Mouse (Mus musculus) midbrain, embryonic 11.5 days (tissue): ENCODE data around the gene Sdr42e1. TPM values are rescaled to one million over a fixed set of nuclear protein-coding genes. Genes with fewer than 3 reads are reported as not detected.

ENCODE experiments used
- ATAC-seq: fragments of 200-750 bp; cut with Nextera tagmentation; 2 replicates; pipeline ENCODE4 v1.8.0; 2017; ENCODE audit warnings: moderate TSS enrichment, moderate library complexity; ENCODE audit not compliant: low FRiP score
- DNase-seq: peaks from one replicate; pipeline ENCODE4 v3.0.0; 2015; ENCODE audit warnings: low spot score; ENCODE audit errors: missing footprints
- H3K27ac ChIP-seq: fragments of 300-500 bp; sonication (generic); 2 replicates; pipeline ENCODE4 v1.5.1; 2014; ENCODE audit warnings: low read depth, low read length
- H3K27me3 ChIP-seq: fragments of 300-500 bp; sonication (generic); 2 replicates; pipeline ENCODE4 v1.6.1; 2014; ENCODE audit warnings: mild to moderate bottlenecking, low read length, moderate library complexity, mixed read lengths; ENCODE audit not compliant: control insufficient read depth, insufficient read depth
- H3K36me3 ChIP-seq: fragments of 300-500 bp; sonication (generic); 2 replicates; pipeline ENCODE4 v1.6.1; 2014; ENCODE audit warnings: mild to moderate bottlenecking, low read length, moderate library complexity, mixed read lengths; ENCODE audit not compliant: control insufficient read depth, insufficient read depth
- H3K4me1 ChIP-seq: fragments of 300-500 bp; sonication (generic); 2 replicates; pipeline ENCODE4 v1.6.1; 2014; ENCODE audit warnings: low read length; ENCODE audit not compliant: control insufficient read depth, insufficient read depth
- H3K4me2 ChIP-seq: fragments of 300-500 bp; sonication (generic); 2 replicates; pipeline ENCODE4 v1.6.1; 2014; ENCODE audit warnings: mild to moderate bottlenecking, moderate library complexity
- H3K4me3 ChIP-seq: fragments of 300-500 bp; sonication (generic); 2 replicates; pipeline ENCODE4 v1.5.1; 2014; ENCODE audit warnings: low read depth, low read length
- H3K9ac ChIP-seq: fragments of 300-500 bp; sonication (generic); 2 replicates; pipeline ENCODE4 v1.6.1; 2014; ENCODE audit warnings: low read length
- H3K9me3 ChIP-seq: fragments of 300-500 bp; sonication (generic); 2 replicates; pipeline ENCODE4 v1.6.1; 2016; ENCODE audit warnings: low read length; ENCODE audit not compliant: control insufficient read depth
- WGBS: fragments of 180-500 bp; shearing (Covaris S2); extraction: QIAGEN DNeasy Blood & Tissue Kit; methylation state at CpG from one replicate; pipeline ENCODE4 v1.1.7; 2014; 5-methylcytosine and 5-hydroxymethylcytosine counted together
- polyA plus RNA-seq: library from polyadenylated mRNA; unstranded; fragments of >200 nt; fragmentation: Nextera tagmentation; extraction: Ambion mirVana; gene quantifications from 2 replicates; pipeline ENCODE4 v1.2.1, GENCODE M21; 2014

Gene Sdr42e1
- polyA plus RNA-seq, 1 experiment from 2014 or later, result 0.11 TPM

DNA sequence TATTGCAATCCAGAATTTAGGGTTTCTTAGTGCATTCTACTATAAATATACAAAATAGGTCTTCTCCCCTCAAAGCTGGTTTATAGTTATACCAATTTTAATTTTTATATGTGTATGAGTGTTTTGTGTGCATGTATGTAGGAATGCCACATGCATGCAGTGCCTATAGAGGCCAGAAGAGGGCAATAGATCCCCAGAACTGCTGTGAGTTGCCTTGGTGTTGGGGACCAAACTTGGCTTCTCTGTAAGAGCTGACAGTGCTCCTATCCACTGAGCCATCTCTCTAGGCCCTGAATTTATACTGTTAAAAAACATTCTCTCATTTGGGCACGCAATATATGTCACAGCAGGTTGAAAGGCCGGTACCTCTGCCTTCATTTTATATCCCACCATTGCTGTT, 27.5 kb downstream of the Sdr42e1 start:
- no peaks in the 10 kb centered on the region for H3K27me3 ChIP-seq
- ATAC-seq (no peak), DNase-seq (peak; percentile 89)
- no peaks in the 10 kb centered on the region for H3K4me1 ChIP-seq
- no peak overlapping the region for H3K4me3 ChIP-seq
- no peak overlapping the region for H3K4me2 ChIP-seq
- H3K9ac ChIP-seq, result no peak overlapping the region
- H3K36me3 ChIP-seq, result no peaks in the 10 kb centered on the region
- WGBS, result 54% methylated on average over 2 of the region's 2 CpGs
- H3K27ac ChIP-seq, result no peak overlapping the region
- H3K9me3 ChIP-seq, result no peaks in the 10 kb centered on the region; the same call in 1 of the 2 replicates

- no peak overlapping the region for H3K4me3 ChIP-seq
- H3K27me3 ChIP-seq, result no peaks in the 10 kb centered on the region
- no peak for ATAC-seq
- H3K27ac ChIP-seq, result no peak overlapping the region
- H3K4me2 ChIP-seq, result no peak overlapping the region
- no peaks in the 10 kb centered on the region; the same call in 1 of the 2 replicates for H3K9me3 ChIP-seq
- no peaks in the 10 kb centered on the region for H3K4me1 ChIP-seq
- H3K9ac ChIP-seq, result no peak overlapping the region
- DNase-seq, result no peak
- no peaks in the 10 kb centered on the region for H3K36me3 ChIP-seq
- 77% methylated on average over 5 of the region's 5 CpGs for WGBS
Observed at GRCm38 (mm10) chr8:117645486-117645885, 28.0 kb downstream of the Sdr42e1 start.

DNA sequence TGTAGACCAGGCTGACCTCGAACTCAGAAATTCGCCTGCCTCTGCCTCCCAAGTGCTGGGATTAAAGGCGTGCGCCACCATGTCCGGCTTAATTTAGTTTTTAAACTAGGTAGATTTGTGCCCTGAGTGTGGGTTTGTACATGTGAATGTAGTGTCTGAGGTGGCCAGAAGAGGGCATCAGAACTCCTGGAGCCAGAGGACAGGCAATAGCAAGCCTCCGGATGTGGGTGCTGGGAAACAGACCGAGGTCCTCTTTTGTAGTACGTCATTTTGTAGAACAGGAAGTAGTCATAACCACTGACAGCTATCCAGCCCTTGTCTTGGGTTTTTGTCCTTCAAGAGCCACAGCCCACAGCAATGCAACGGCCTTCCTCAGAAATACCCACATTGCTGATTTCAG, 33.9 kb downstream of the Sdr42e1 start:
- WGBS, result 94% methylated on average over 9 of the region's 9 CpGs
- Histone ChIP-seq H3K4me2 (no peak overlapping the region), H3K9ac (no peak overlapping the region), H3K36me3 (no peaks in the 10 kb centered on the region), H3K27ac (no peak overlapping the region), H3K9me3 (no peaks in the 10 kb centered on the region), H3K4me3 (no peak overlapping the region), H3K4me1 (no peaks in the 10 kb centered on the region), H3K27me3 (no peaks in the 10 kb centered on the region)
- ATAC-seq (no peak), DNase-seq (no peak)

DNA sequence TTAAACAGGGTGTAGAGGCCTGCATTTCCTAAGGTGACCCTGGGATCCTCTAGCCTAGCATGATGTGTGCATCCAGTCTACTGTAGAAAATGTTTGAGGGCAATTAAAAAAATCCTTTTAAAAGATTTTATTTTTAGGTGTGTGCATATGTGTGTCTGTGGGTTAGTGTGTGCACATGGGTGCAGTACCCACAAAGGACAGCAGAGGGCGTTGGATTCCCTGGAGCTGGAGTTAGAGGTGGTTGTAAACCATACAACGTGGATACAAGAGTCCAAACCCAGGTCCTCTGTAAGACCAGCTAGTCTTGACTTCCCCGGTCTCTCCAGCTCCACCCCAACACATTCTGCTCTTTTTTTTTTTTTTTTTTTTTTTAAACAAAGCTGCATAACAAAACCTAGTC, 36.0 kb downstream of the Sdr42e1 start:
- 55% methylated on average over 3 of the region's 3 CpGs for WGBS
- ATAC-seq, result no peak
- no peaks in the 10 kb centered on the region for H3K9me3 ChIP-seq

DNA sequence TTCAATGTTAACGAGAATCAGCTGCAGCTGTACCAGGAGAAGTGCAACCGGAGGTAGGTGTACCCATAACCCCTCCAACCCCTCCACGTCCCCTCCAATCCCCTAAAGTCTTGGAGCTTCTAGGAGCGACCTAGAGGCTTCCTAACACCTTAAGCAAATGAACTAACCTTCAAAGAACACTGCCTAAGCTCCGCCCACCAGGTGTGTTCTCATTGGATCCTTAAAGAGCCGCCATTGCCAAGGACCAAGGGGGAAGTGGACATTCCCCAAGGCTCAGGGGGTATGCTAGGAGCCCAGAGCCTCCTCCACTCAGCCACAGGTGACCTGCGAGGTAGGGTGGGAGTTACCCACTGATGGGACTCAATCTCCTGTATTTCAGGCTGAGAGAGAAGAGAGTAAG, 39.1 kb downstream of the Sdr42e1 start:
- no peaks in the 10 kb centered on the region for H3K4me1 ChIP-seq
- DNase-seq, result no peak
- H3K36me3 ChIP-seq, result no peaks in the 10 kb centered on the region
- no peak overlapping the region for H3K4me3 ChIP-seq
- H3K4me2 ChIP-seq, result no peak overlapping the region
- H3K9me3 ChIP-seq, result no peaks in the 10 kb centered on the region
- 86% methylated on average over 7 of the region's 7 CpGs for WGBS
- H3K9ac ChIP-seq, result no peak overlapping the region
- no peaks in the 10 kb centered on the region for H3K27me3 ChIP-seq
- no peak overlapping the region for H3K27ac ChIP-seq
- ATAC-seq, result no peak

More for the DNA sequence above, 36.0 kb downstream of the Sdr42e1 start:
- Histone ChIP-seq H3K27ac (no peak overlapping the region), H3K4me3 (no peak overlapping the region), H3K4me1 (no peaks in the 10 kb centered on the region), H3K27me3 (no peaks in the 10 kb centered on the region), H3K9ac (no peak overlapping the region), H3K4me2 (no peak overlapping the region), H3K36me3 (no peaks in the 10 kb centered on the region)
- DNase-seq, result no peak

- WGBS, result 83% methylated on average over 5 of the region's 5 CpGs
- no peaks in the 10 kb centered on the region for H3K9me3 ChIP-seq
- no peak overlapping the region for H3K27ac ChIP-seq
- DNase-seq (no peak), ATAC-seq (no peak)
- no peak overlapping the region for H3K9ac ChIP-seq
- H3K36me3 ChIP-seq, result no peaks in the 10 kb centered on the region
- H3K27me3 ChIP-seq, result no peaks in the 10 kb centered on the region
- no peaks in the 10 kb centered on the region for H3K4me1 ChIP-seq
- no peak overlapping the region for H3K4me2 ChIP-seq
- H3K4me3 ChIP-seq, result no peak overlapping the region
Observed at GRCm38 (mm10) chr8:117632532-117632931, 41.0 kb downstream of the Sdr42e1 start.

DNA sequence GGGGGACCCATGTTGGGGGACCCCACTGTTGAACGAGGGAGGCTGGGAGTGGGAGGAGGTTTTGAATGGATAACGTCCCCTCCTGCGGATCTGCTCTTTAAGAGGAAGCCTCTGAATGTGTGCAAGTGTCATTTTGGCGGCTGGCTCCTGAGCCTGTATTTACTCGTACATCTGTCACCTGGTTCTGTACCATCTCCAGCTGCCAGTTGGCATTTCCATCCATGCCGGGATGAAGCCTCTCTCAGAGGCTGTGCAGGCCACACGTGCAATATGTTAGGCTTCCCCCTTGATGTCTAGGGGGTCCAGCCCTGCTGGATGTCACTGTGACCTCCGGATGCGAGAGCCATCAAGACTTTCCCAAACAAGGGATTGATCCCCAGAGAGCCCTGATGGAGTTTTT, 46.4 kb downstream of the Sdr42e1 start:
- no peaks in the 10 kb centered on the region for H3K4me1 ChIP-seq
- H3K9ac ChIP-seq, result no peak overlapping the region
- DNase-seq (no peak), ATAC-seq (no peak)
- peaks cover 3% of the 10 kb centered on the region; the same call in 1 of the 2 replicates for H3K9me3 ChIP-seq
- no peak overlapping the region for H3K4me2 ChIP-seq
- H3K36me3 ChIP-seq, result no peaks in the 10 kb centered on the region
- WGBS, result 72% methylated on average over 9 of the region's 9 CpGs
- no peaks in the 10 kb centered on the region for H3K27me3 ChIP-seq
- H3K27ac ChIP-seq, result no peak overlapping the region
- H3K4me3 ChIP-seq, result no peak overlapping the region

DNA sequence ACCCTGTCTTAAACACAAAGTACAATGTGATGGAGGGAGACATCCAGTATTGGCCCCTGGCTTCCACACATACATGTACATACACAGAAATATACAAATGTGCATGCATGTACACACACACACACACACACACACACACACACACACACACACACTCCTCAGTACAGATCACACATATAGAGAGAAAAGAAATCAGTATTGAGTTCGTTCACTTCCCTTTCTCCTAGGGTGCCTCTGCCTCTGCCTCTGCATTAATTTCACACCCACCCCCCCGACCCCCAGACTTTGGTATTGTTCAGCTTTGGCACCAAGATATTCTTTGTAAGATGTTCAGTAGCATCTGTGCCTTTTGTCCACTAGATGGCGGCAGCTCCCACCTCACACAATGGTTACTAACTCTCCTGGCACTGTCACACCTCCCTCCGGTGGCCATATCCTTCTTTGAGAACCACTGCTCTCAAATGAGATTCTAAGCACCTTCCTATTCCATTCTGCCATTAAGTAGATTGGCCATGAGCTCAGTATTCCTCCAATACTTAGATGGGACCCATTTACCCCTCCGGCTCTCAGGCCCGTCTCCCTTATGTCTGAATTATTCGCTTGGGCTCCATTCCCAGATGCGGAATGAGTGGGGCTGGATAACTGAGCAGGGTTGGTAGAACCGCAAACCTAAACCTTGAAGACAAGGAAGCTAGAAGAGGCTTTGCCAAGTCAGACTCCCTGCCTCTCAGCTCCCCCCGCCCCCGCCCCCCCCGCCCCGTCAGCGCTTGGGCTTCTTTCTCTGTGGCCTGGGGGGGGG, 47.2 kb downstream of the Sdr42e1 start:
- ATAC-seq (no peak), DNase-seq (peak; percentile 89)
- Histone ChIP-seq H3K36me3 (no peaks in the 10 kb centered on the region), H3K4me1 (no peaks in the 10 kb centered on the region), H3K27ac (no peak overlapping the region), H3K4me3 (no peak overlapping the region), H3K9me3 (peaks cover 3% of the 10 kb centered on the region; the same call in 1 of the 2 replicates), H3K4me2 (no peak overlapping the region), H3K9ac (no peak overlapping the region), H3K27me3 (no peaks in the 10 kb centered on the region)
- 70% methylated on average over 14 of the region's 14 CpGs for WGBS

DNA sequence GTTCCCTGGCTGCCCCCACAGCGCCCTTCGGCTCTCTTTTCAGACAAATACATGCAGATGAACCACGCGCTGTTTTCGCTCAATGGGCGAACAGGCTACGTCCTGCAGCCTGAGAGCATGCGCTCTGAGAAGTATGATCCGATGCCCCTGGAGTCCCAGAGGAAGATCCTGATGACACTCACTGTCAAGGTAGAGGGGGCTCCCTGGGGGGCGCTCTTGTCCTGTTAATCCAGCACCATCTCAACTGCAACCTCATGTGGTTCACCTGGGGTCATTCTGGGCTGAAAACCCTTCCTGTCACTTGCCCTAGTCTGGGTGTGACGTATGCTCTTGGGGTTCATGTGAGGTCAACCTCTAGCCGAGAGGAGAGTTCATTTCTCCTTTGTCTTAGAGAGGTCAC, 60.6 kb downstream of the Sdr42e1 start:
- Histone ChIP-seq H3K27ac (no peak overlapping the region), H3K9ac (no peak overlapping the region), H3K36me3 (no peaks in the 10 kb centered on the region), H3K27me3 (no peaks in the 10 kb centered on the region), H3K4me1 (no peaks in the 10 kb centered on the region), H3K4me2 (no peak overlapping the region), H3K9me3 (no peaks in the 10 kb centered on the region), H3K4me3 (no peak overlapping the region)
- DNase-seq (no peak), ATAC-seq (no peak)
- 87% methylated on average over 12 of the region's 12 CpGs for WGBS
